ENCODE assay signal across 10 mouse cellular contexts in the genomic region with DNA sequence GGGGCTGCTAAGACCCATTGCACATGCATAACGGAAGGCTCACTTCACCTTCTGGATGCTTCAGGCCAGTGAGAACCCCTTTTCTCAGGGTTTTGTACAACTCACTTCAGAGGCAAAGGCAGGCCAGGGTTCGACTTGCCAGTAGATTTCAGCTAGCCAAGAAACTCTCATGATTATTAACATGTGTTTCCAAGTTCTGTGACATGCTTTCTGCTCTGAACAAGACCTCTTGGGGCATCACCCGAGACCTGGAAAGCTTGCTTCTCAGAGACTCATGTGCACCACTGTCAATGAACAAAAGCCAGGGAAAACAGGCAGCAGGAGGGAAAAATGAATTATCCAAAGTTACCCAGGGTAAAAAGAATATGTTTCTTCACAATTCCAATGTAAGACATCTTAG.
DNase-seq lines count a peak whose midpoint lies in the region; ATAC-seq and TF ChIP-seq lines count a peak whose summit lies in the region.
"Had no signal": no experiment of that assay in that cellular context is flagged by ENCODE, and none has a peak within 500 bp of the region (broad histone marks: within the 10 kb centered on the region; RNA-seq: fewer than 3 reads in every experiment).

No protein-coding gene starts in this region.

- H3K9ac ChIP-seq in stomach, embryonic 16.5 days (ENCODE audit: low read length), result no peak overlapping the region
- H3K9ac ChIP-seq: forebrain, embryonic 12.5 days had no signal

- no peak overlapping the region for H3K4me3 ChIP-seq in thymus, adult 2 months (ENCODE audit: control insufficient read depth, insufficient read depth, low read length)
- H3K4me3 ChIP-seq in stomach, embryonic 16.5 days (replicated peaks; ENCODE audit: low read length), result no peak overlapping the region
- H3K4me3 ChIP-seq: forebrain, embryonic 12.5 days; heart, embryonic 10.5 days had no signal

- ATAC-seq in CD4-positive, CD25-positive, alpha-beta regulatory T cell, adult 4 months, result no peak
- no peak for ATAC-seq in stomach, embryonic 16.5 days (ENCODE audit: insufficient read depth, low FRiP score)

- H3K4me1 ChIP-seq in thymus, adult 2 months (replicated peaks; ENCODE audit: control insufficient read depth, insufficient read depth, low read length), result peaks cover 39% of the 10 kb centered on the region
- peaks cover 45% of the 10 kb centered on the region for H3K4me1 ChIP-seq in stomach, embryonic 16.5 days (ENCODE audit: control insufficient read depth, insufficient read depth, low read length)

- no peak for TF ChIP-seq CTCF in thymus, adult 2 months (IDR thresholded peaks at IDR 0.05; ENCODE audit: borderline replicate concordance, control insufficient read depth, extremely low read depth, insufficient read depth, low read length, poor library complexity)

- peak; percentile 44 for DNase-seq in CD4-positive, CD25-positive, alpha-beta regulatory T cell, adult 2 months (ENCODE audit: low read depth, low spot score)
- peak; percentile 26 for DNase-seq in kidney, adult 18-20 months
- DNase-seq in kidney, postnatal 4 days, result no peak
- no peak for DNase-seq in thymus, adult 2 months
- DNase-seq in thymus, postnatal 14 days, result no peak
- DNase-seq in embryo, embryonic 11 days, result no peak

- 68% methylated on average over 3 of the region's 3 CpGs for WGBS in thymus, adult 2 months
- WGBS in stomach, embryonic 16.5 days, result 63% methylated on average over 3 of the region's 3 CpGs

- H3K27ac ChIP-seq in thymus, adult 2 months (ENCODE audit: control insufficient read depth, insufficient read depth, low read length), result peak overlapping the region; percentile 61; the same call in 1 of the 2 replicates
- H3K27ac ChIP-seq in stomach, embryonic 16.5 days (ENCODE audit: low read length), result peak overlapping the region; percentile 59; the same call in 1 of the 2 replicates
- H3K27ac ChIP-seq: forebrain, embryonic 12.5 days; heart, embryonic 10.5 days had no signal

- H3K36me3 ChIP-seq in thymus, adult 2 months (ENCODE audit: control insufficient read depth, insufficient read depth, low read length), result peaks cover 20% of the 10 kb centered on the region
- peaks cover 3% of the 10 kb centered on the region for H3K36me3 ChIP-seq in stomach, embryonic 16.5 days (ENCODE audit: control insufficient read depth, insufficient read depth, low read length)
- H3K36me3 ChIP-seq: forebrain, embryonic 12.5 days had no signal

- no peak overlapping the region for H3K4me2 ChIP-seq in stomach, embryonic 16.5 days (ENCODE audit: low read depth, low read length)
- H3K4me2 ChIP-seq: forebrain, embryonic 12.5 days had no signal

- no peaks in the 10 kb centered on the region for H3K27me3 ChIP-seq in thymus, adult 2 months (ENCODE audit: control insufficient read depth, insufficient read depth, low read length)
- H3K27me3 ChIP-seq in stomach, embryonic 16.5 days (ENCODE audit: control insufficient read depth, insufficient read depth, low read length), result no peaks in the 10 kb centered on the region

- TF ChIP-seq POLR2A in thymus, adult 2 months (IDR thresholded peaks at IDR 0.05; ENCODE audit: control insufficient read depth, extremely low read depth, insufficient read depth, low read length, poor library complexity), result no peak

- no peaks in the 10 kb centered on the region for H3K9me3 ChIP-seq in stomach, embryonic 16.5 days (replicated peaks; ENCODE audit: control insufficient read depth, low read length)
- H3K9me3 ChIP-seq: forebrain, embryonic 12.5 days; heart, embryonic 10.5 days had no signal

Comparison
In these comparisons a context has a peak if more than half of its experiments do, and no peak if none do; other contexts are left out.
1. DNase-seq: peak in CD4-positive, CD25-positive, alpha-beta regulatory T cell, adult 2 months (single experiment) and kidney, adult 18-20 months (single experiment); none in kidney, postnatal 4 days (0 of 2), thymus, adult 2 months (single experiment), thymus, postnatal 14 days (single experiment) and embryo, embryonic 11 days (single experiment).